Mouse (Mus musculus) kidney, postnatal 0 days (tissue): ENCODE results near the gene Cmip. TPM values are rescaled to one million over a fixed set of nuclear protein-coding genes. Genes with fewer than 3 reads are reported as not detected.

Source experiments
- ATAC-seq: fragments of 200-750 bp; cut with Nextera tagmentation; replicated peaks from 2 replicates; pipeline ENCODE4 v1.8.0; 2017; ENCODE audit warnings: low read depth, moderate number of reproducible peaks, moderate TSS enrichment, moderate library complexity; ENCODE audit not compliant: low FRiP score
- DNase-seq: peaks from one replicate; pipeline ENCODE4 v3.0.0-alpha.2; 2016; ENCODE audit warnings: low spot score
- H3K27ac ChIP-seq: fragments of 300-500 bp; sonication (generic); 2 replicates; pipeline ENCODE4 v1.5.1; 2014; ENCODE audit warnings: mild to moderate bottlenecking
- H3K27me3 ChIP-seq: fragments of 300-500 bp; sonication (generic); 2 replicates; pipeline ENCODE4 v1.6.1; 2014; ENCODE audit warnings: low read length, mixed read lengths; ENCODE audit not compliant: insufficient read depth
- H3K36me3 ChIP-seq: fragments of 300-500 bp; sonication (generic); 2 replicates; pipeline ENCODE4 v1.6.1; 2014; ENCODE audit warnings: low read length, mixed read lengths; ENCODE audit not compliant: insufficient read depth
- H3K4me1 ChIP-seq: fragments of 300-500 bp; sonication (generic); replicated peaks from 2 replicates; pipeline ENCODE4 v1.6.1; 2014; ENCODE audit warnings: antibody characterized with exemption, low read length, mixed read lengths; ENCODE audit not compliant: insufficient read depth
- H3K4me2 ChIP-seq: fragments of 300-500 bp; sonication (generic); 2 replicates; pipeline ENCODE4 v1.6.1; 2014; ENCODE audit warnings: mild to moderate bottlenecking, low read length, moderate library complexity, mixed read lengths
- H3K4me3 ChIP-seq: fragments of 300-500 bp; sonication (generic); replicated peaks from 2 replicates; pipeline ENCODE4 v1.5.1; 2014; ENCODE audit warnings: low read depth, low read length
- H3K9ac ChIP-seq: fragments of 300-500 bp; sonication (generic); 2 replicates; pipeline ENCODE4 v1.6.1; 2014; ENCODE audit warnings: low read depth, low read length
- H3K9me3 ChIP-seq: fragments of 300-500 bp; sonication (generic); replicated peaks from 2 replicates; pipeline ENCODE4 v1.6.1; 2016; ENCODE audit warnings: low read length, inconsistent platforms, mixed read lengths
- CTCF ChIP-seq: IDR thresholded peaks from 2 replicates; pipeline ENCODE4 v1.5.1; 2016; ENCODE audit warnings: antibody characterized with exemption, low read depth, mild to moderate bottlenecking, moderate library complexity
- WGBS: fragments of 180-500 bp; shearing (Covaris S2); extraction: QIAGEN DNeasy Blood & Tissue Kit; methylation state at CpG from one replicate; pipeline ENCODE4 v1.1.7; 2014; 5-methylcytosine and 5-hydroxymethylcytosine counted together
- polyA plus RNA-seq: library from polyadenylated mRNA; unstranded; fragments of >200 nt; fragmentation: Nextera tagmentation; extraction: Ambion mirVana; gene quantifications from 2 replicates; pipeline ENCODE4 v1.2.1, GENCODE M21; 2015

Cmip gene
- polyA plus RNA-seq = 31.3 and 36.8 TPM in 2 replicates

DNA sequence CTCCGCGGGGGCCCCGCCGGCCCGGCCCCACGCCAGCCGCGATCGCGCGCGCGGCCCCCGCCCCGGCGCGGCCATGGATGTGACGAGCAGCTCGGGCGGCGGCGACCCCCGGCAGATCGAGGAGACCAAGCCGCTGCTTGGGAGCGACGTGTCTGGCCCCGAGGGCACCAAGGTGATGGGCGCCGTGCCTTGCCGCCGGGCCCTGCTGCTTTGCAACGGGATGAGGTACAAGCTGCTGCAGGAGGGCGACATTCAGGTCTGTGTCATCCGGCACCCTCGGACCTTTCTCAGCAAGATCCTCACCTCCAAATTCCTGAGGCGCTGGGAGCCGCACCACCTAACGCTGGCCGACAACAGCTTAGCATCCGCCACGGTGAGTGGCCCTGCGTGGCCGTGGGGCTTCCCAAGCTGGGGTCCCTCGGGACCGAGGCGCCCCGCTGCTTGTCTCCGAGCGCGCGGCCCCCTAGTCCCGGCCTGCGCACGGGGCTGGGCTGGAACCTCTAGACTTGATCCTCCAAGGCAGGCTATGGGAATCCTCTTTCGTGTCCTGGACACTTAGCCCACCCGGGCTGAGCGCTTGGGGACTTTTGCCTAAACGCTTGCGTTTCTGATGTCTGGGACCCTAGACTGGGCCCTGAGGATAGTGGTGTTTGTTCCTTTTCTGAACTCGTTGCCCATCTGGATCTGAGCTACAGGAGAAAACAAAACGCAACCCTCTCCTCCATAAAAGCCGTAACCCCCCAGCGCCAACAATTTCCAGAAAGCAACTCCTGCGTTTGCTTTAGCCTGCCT, at the start of gene Cmip:
Cmip (plus strand) TSS at position 36 of the 792 bp plus-strand sequence.
- Histone ChIP-seq H3K36me3 (no peaks in the 10 kb centered on the region), H3K27ac (peak within 1 kb of the TSS; percentile 82), H3K9me3 (no peaks in the 10 kb centered on the region), H3K9ac (peak within 1 kb of the TSS; percentile 96), H3K4me1 (peaks cover 38% of the 10 kb centered on the region), H3K4me3 (peak within 1 kb of the TSS; percentile 86), H3K4me2 (peak within 1 kb of the TSS; percentile 88), H3K27me3 (no peaks in the 10 kb centered on the region)
- peak; percentile 57 for DNase-seq
- ATAC-seq = peak; percentile 15; the same call in 1 of the 2 replicates
- TF ChIP-seq CTCF = no peak
- under 1% methylated on average over 63 of the region's 65 CpGs for WGBS

- no peak overlapping the region for H3K4me2 ChIP-seq
- no peak overlapping the region for H3K27ac ChIP-seq
- H3K9ac ChIP-seq = no peak overlapping the region
- H3K9me3 ChIP-seq = no peaks in the 10 kb centered on the region
- 88% methylated on average over 12 of the region's 12 CpGs for WGBS
- DNase-seq (no peak), ATAC-seq (no peak)
- no peaks in the 10 kb centered on the region for H3K27me3 ChIP-seq
- peaks cover 7% of the 10 kb centered on the region for H3K36me3 ChIP-seq
- H3K4me3 ChIP-seq = no peak overlapping the region
- no peaks in the 10 kb centered on the region for H3K4me1 ChIP-seq
- TF ChIP-seq CTCF = no peak
Measured at GRCm38 (mm10) chr8:117209150-117209549, 47.7 kb upstream of the Cmip start.

- H3K27ac ChIP-seq = no peak overlapping the region
- no peak overlapping the region for H3K9ac ChIP-seq
- H3K36me3 ChIP-seq = 0 out of 2 replicates have a peak, but pooled peaks cover 4% of the 10 kb centered on the region
- no peaks in the 10 kb centered on the region for H3K4me1 ChIP-seq
- DNase-seq = no peak
- H3K4me2 ChIP-seq = no peak overlapping the region
- H3K9me3 ChIP-seq = no peaks in the 10 kb centered on the region
- no peak for TF ChIP-seq CTCF
- no peak overlapping the region for H3K4me3 ChIP-seq
- 86% methylated on average over 11 of the region's 11 CpGs for WGBS
- H3K27me3 ChIP-seq = no peaks in the 10 kb centered on the region
- no peak for ATAC-seq
Measured at GRCm38 (mm10) chr8:117212100-117212499, 44.8 kb upstream of the Cmip start.

- no peak for ATAC-seq
- no peak overlapping the region for H3K9ac ChIP-seq
- 0 out of 2 replicates have a peak, but pooled peaks cover 2% of the 10 kb centered on the region for H3K36me3 ChIP-seq
- no peaks in the 10 kb centered on the region for H3K27me3 ChIP-seq
- no peak overlapping the region for H3K4me2 ChIP-seq
- WGBS = 85% methylated on average over 2 of the region's 2 CpGs
- DNase-seq = no peak
- no peak for TF ChIP-seq CTCF
- H3K4me1 ChIP-seq = no peaks in the 10 kb centered on the region
- H3K4me3 ChIP-seq = no peak overlapping the region
- no peak overlapping the region for H3K27ac ChIP-seq
- no peaks in the 10 kb centered on the region for H3K9me3 ChIP-seq
Measured at GRCm38 (mm10) chr8:117217724-117218123, 39.1 kb upstream of the Cmip start.

- no peak for TF ChIP-seq CTCF
- Histone ChIP-seq H3K4me3 (no peak overlapping the region), H3K27ac (no peak overlapping the region), H3K4me2 (no peak overlapping the region), H3K9me3 (no peaks in the 10 kb centered on the region), H3K9ac (no peak overlapping the region), H3K36me3 (0 out of 2 replicates have a peak, but pooled peaks cover 2% of the 10 kb centered on the region), H3K27me3 (no peaks in the 10 kb centered on the region), H3K4me1 (no peaks in the 10 kb centered on the region)
- no peak for ATAC-seq
- DNase-seq = no peak
- WGBS = 65% methylated on average over 6 of the region's 6 CpGs
Measured at GRCm38 (mm10) chr8:117222396-117222795, 34.5 kb upstream of the Cmip start.

DNA sequence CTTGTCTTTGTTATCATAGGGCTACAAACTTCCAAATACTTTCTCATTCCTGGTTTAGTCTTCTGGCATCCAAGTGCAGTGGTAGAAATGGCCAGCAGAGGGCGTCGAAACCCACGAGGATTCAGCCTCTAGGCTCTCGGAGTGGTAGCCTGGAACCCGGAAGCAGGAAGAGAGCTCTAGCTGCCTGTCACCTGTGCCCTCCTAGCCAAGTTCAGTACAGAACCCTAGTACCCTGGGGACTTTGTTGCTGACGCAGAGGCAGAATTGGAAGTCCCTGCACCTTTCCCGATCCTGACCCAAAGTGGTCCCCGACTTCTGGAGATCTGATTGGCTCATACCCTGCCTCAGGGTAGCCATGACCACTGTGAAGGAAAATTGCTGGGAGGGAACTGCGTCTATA, 32.2 kb upstream of the Cmip start:
- Histone ChIP-seq H3K9ac (0 out of 2 replicates have a peak overlapping the region, but pooled peaks have one; percentile 10), H3K4me2 (peak overlapping the region; percentile 43), H3K4me3 (no peak overlapping the region), H3K9me3 (no peaks in the 10 kb centered on the region), H3K36me3 (no peaks in the 10 kb centered on the region), H3K27ac (no peak overlapping the region), H3K27me3 (no peaks in the 10 kb centered on the region), H3K4me1 (no peaks in the 10 kb centered on the region)
- ATAC-seq = peak; percentile 76
- peak; percentile 93 for DNase-seq
- peak; percentile 98 for TF ChIP-seq CTCF
- WGBS = 16% methylated on average over 9 of the region's 9 CpGs
